Mouse (Mus musculus): ENCODE data around the gene 6030445D17Rik.

- TF ChIP-seq POLR2A (IDR thresholded peaks at IDR 0.05; ENCODE audit: borderline replicate concordance, extremely low read depth, insufficient read depth, insufficient read length, poor library complexity, severe bottlenecking) (peak; percentile 100), CTCF (IDR thresholded peaks at IDR 0.05; ENCODE audit: borderline replicate concordance, extremely low read depth, insufficient read depth, insufficient read length) (no peak)
Observed at GRCm38 (mm10) chr4:136469371-136469903, 7.4 kb downstream of the 6030445D17Rik start, which contains the start of gene Luzp1.
